Mouse (Mus musculus): ENCODE measurements around the gene Cebpb.

DNA sequence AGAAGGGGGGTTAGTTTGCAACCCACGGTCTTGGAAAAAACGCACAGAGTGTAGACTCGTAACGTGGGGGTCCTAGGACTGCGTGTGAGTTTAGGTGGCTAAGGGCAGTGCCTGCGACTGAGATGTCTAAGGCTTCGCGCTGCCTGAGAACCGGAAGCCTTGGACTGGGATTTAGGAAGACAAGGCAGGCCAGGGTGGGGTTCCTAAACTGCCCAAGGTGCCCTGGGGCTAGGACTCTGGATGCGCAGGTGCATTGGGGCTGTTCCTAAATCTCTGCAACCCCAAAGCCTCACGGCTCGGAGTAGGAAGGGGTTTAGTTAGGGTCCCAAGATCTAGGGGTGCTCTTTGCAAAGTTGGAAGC lies 28.1 kb upstream of the Cebpb start:
- TF ChIP-seq CTCF (IDR thresholded peaks at IDR 0.05 in 2 of 3, conservative IDR thresholded peaks at IDR 0.05 in 1 of 3; ENCODE audit: control insufficient read depth in 1 of 3, insufficient read depth in 1 of 3, low read depth in 2 of 3, low read length in 3 of 3, poor library complexity in 1 of 3, severe bottlenecking in 1 of 3) (no peak), USF1 (IDR thresholded peaks at IDR 0.05; ENCODE audit: low read depth, low read length) (no peak), POLR2AphosphoS2 (IDR thresholded peaks at IDR 0.05; ENCODE audit: low read length) (no peak), POLR2A (IDR thresholded peaks at IDR 0.05; ENCODE audit: control insufficient read depth in 1 of 2, insufficient read depth in 1 of 2, low read depth in 1 of 2, low read length in 2 of 2, poor library complexity in 1 of 2) (no peak), GABPA (IDR thresholded peaks at IDR 0.05; ENCODE audit: low read depth, low read length) (no peak), MAFK (IDR thresholded peaks at IDR 0.05; ENCODE audit: borderline replicate concordance, low read depth, low read length) (no peak), NELFE (IDR thresholded peaks at IDR 0.05; ENCODE audit: low read depth, low read length) (no peak), MAX (IDR thresholded peaks at IDR 0.05; ENCODE audit: low read length) (no peak), EP300 (IDR thresholded peaks at IDR 0.05; ENCODE audit: low read depth in 1 of 2, low read length in 2 of 2) (no peak), CHD2 (IDR thresholded peaks at IDR 0.05; ENCODE audit: low read length) (no peak), MEF2A (IDR thresholded peaks at IDR 0.05; ENCODE audit: extremely low read depth, insufficient replicate concordance, low read depth, low read length, poor library complexity, severe bottlenecking) (no peak), MXI1 (IDR thresholded peaks at IDR 0.05; ENCODE audit: low read depth, low read length) (no peak), BHLHE40 (IDR thresholded peaks at IDR 0.05; ENCODE audit: borderline replicate concordance, low read depth, low read length) (no peak), JUND (IDR thresholded peaks at IDR 0.05; ENCODE audit: low read depth, low read length) (no peak)

All from MEL (cell line).